Mouse (Mus musculus) ES-Bruce4 (cell line): ENCODE data around the gene Hmga1. TPM values are rescaled to one million over a fixed set of nuclear protein-coding genes. Genes with fewer than 3 reads are reported as not detected.

Experiments
- H3K27ac ChIP-seq: 2 replicates; pipeline ENCODE4 v1.5.1; 2012; ENCODE audit warnings: low read length, inconsistent platforms; ENCODE audit not compliant: insufficient read depth
- H3K27me3 ChIP-seq: 2 replicates; pipeline ENCODE4 v1.6.1; 2012; ENCODE audit warnings: mild to moderate bottlenecking, low read length, inconsistent platforms; ENCODE audit not compliant: control insufficient read depth, poor library complexity, insufficient read depth, severe bottlenecking
- H3K36me3 ChIP-seq: 2 replicates; pipeline ENCODE4 v1.6.1; 2012; ENCODE audit warnings: inconsistent platforms, mild to moderate bottlenecking, low read length, moderate library complexity; ENCODE audit not compliant: control insufficient read depth, poor library complexity, insufficient read depth, severe bottlenecking
- H3K4me1 ChIP-seq: one replicate; pipeline ENCODE4 v1.8.1; 2011; ENCODE audit warnings: low read length; ENCODE audit not compliant: control insufficient read depth, insufficient read depth
- H3K4me3 ChIP-seq: 2 replicates; pipeline ENCODE4 v1.5.1; 2011; ENCODE audit warnings: low read depth, mild to moderate bottlenecking, low read length
- H3K9ac ChIP-seq: 2 replicates; pipeline ENCODE4 v1.6.1; 2012; ENCODE audit warnings: low read depth, mild to moderate bottlenecking, inconsistent platforms; ENCODE audit not compliant: poor library complexity, severe bottlenecking
- H3K9me3 ChIP-seq: replicated peaks from 2 replicates; pipeline ENCODE4 v1.6.1; 2012; ENCODE audit warnings: mild to moderate bottlenecking, low read length, inconsistent platforms; ENCODE audit not compliant: control insufficient read depth, poor library complexity, insufficient read depth, severe bottlenecking
- CTCF ChIP-seq: IDR thresholded peaks from one replicate; pipeline ENCODE4 v1.8.1; 2011; ENCODE audit warnings: low read depth, low read length
- EP300 ChIP-seq: IDR thresholded peaks from 2 replicates; pipeline ENCODE4 v1.6.1; 2011; ENCODE audit warnings: low read depth, low read length; ENCODE audit not compliant: insufficient read depth
- POLR2A ChIP-seq: IDR thresholded peaks from one replicate; pipeline ENCODE4 v1.8.1; 2011; ENCODE audit warnings: low read length; ENCODE audit not compliant: insufficient read depth
- polyA plus RNA-seq: library from polyadenylated mRNA; stranded (reverse); fragments of >200 nt; gene quantifications from 2 replicates; pipeline ENCODE4 v1.2.4, GENCODE M21; 2011; ENCODE audit warnings: low read depth; ENCODE audit not compliant: missing spikeins, insufficient read depth, insufficient read length

Gene Hmga1
- polyA plus RNA-seq, 1 experiment = 933 TPM

GRCm38 (mm10) chr17:27513916-27514762 lies 42.2 kb upstream of the Hmga1 start:
- TF ChIP-seq POLR2A (no peak), CTCF (peak; percentile 63)

DNA sequence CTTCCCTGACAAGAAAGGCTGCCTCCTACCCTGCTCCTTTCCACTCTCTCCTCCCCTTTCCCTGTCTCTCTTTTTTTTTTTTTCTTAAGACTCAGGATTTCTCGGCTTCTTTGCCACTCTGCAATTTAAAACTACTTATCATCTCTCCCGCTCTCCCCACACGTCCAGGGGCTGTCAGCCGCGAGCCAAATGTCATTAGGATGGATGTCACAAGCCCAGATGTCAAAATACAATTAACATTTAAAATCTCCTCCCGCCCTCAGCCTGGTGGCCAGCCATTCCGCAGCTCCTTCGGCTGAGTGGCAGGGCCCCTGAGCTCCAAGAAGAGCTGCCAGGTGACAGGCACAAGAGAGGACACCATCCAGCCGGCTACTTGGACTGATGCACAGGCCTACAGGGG lies 38.0 kb upstream of the Hmga1 start:
- H3K9me3 ChIP-seq = no peaks in the 10 kb centered on the region
- H3K4me1 ChIP-seq = no peaks in the 10 kb centered on the region
- H3K36me3 ChIP-seq = no peaks in the 10 kb centered on the region
- H3K27ac ChIP-seq = no peak overlapping the region
- TF ChIP-seq CTCF = no peak
- TF ChIP-seq POLR2A = no peak
- no peak for TF ChIP-seq EP300
- H3K27me3 ChIP-seq = peaks cover 2% of the 10 kb centered on the region
- H3K9ac ChIP-seq = no peak overlapping the region
- H3K4me3 ChIP-seq = no peak overlapping the region

More at GRCm38 (mm10) chr17:27513916-27514762, 42.2 kb upstream of the Hmga1 start:
- Histone ChIP-seq H3K27me3 (peaks cover 18% of the 10 kb centered on the region), H3K36me3 (no peaks in the 10 kb centered on the region), H3K9ac (no peak overlapping the region), H3K27ac (no peak overlapping the region), H3K9me3 (no peaks in the 10 kb centered on the region), H3K4me1 (no peaks in the 10 kb centered on the region), H3K4me3 (no peak overlapping the region)

DNA sequence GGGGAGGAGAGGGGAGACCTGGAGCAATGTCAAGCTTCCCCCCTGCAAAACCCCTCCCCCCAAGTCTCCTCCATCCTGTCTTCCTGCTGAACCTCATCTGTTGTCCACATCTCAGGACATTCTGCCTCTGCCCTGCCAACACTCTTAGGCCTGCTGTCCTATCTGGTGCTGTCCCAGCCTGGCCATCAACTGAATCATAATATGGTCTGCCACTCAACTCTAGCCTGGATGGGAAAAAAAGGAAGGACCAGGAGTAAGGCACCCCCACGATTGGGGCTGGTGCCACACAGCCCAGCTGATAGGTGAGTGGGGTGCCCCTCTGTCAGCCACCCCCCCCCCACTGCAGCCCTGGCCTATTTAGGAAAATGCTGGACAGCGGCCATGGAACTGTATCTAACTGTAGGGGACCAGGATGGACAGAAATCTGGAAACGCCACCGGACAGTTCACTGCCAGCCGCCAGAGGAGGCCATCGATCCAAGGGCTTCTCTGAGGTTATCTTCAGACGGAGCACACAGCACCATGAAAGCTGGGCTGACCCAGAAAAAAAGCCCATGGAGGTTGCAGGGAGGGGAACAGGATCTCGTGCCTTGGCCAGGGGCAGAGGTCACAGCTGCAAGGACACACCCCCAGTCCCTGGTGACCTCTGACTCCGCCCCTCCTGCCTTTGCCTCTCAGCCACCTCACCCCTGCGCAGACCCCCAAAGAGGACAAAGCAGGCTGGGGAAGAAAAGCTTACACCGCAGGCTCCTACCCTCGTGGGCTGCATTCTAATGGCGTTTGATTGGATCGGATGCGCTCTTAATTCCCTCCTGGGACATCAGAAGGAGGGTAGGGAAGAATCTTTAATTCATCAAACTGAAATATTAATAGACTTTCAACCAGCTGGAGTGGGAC lies 37.3 kb upstream of the Hmga1 start:
- 0 out of 2 replicates have a peak, but pooled peaks have one; percentile 48 for TF ChIP-seq EP300
- TF ChIP-seq POLR2A = no peak
- Histone ChIP-seq H3K9ac (no peak overlapping the region), H3K4me1 (no peaks in the 10 kb centered on the region), H3K36me3 (no peaks in the 10 kb centered on the region), H3K27ac (no peak overlapping the region), H3K27me3 (no peaks in the 10 kb centered on the region), H3K9me3 (no peaks in the 10 kb centered on the region), H3K4me3 (no peak overlapping the region)

GRCm38 (mm10) chr17:27520557-27520956 lies 35.7 kb upstream of the Hmga1 start:
- Histone ChIP-seq H3K9me3 (no peaks in the 10 kb centered on the region), H3K9ac (no peak overlapping the region), H3K36me3 (no peaks in the 10 kb centered on the region), H3K27me3 (no peaks in the 10 kb centered on the region), H3K27ac (no peak overlapping the region), H3K4me1 (no peaks in the 10 kb centered on the region), H3K4me3 (no peak overlapping the region)
- TF ChIP-seq POLR2A (no peak), CTCF (peak; percentile 82)

GRCm38 (mm10) chr17:27521303-27521702 lies 35.0 kb upstream of the Hmga1 start, which contains the start of gene Grm4:
Gene Grm4 (minus strand): TSS chr17:27521403.
- Histone ChIP-seq H3K4me1 (no peaks in the 10 kb centered on the region), H3K9ac (no peak within 1 kb of the TSS), H3K27ac (no peak within 1 kb of the TSS), H3K9me3 (no peaks in the 10 kb centered on the region), H3K4me3 (no peak within 1 kb of the TSS), H3K27me3 (no peaks in the 10 kb centered on the region), H3K36me3 (no peaks in the 10 kb centered on the region)
- TF ChIP-seq EP300 (no peak), POLR2A (no peak)

GRCm38 (mm10) chr17:27523121-27523520 lies 33.2 kb upstream of the Hmga1 start:
- no peaks in the 10 kb centered on the region for H3K27me3 ChIP-seq

More at GRCm38 (mm10) chr17:27523121-27523520, 33.2 kb upstream of the Hmga1 start:
- Histone ChIP-seq H3K4me1 (no peaks in the 10 kb centered on the region), H3K27ac (no peak overlapping the region), H3K36me3 (no peaks in the 10 kb centered on the region), H3K9ac (no peak overlapping the region), H3K9me3 (no peaks in the 10 kb centered on the region), H3K4me3 (no peak overlapping the region)
- TF ChIP-seq POLR2A = no peak
- TF ChIP-seq EP300 = no peak
- TF ChIP-seq CTCF = no peak
